Mouse (Mus musculus) neural tube, embryonic 15.5 days (tissue): ENCODE measurements around the gene Cst7. TPM values are rescaled to one million over a fixed set of nuclear protein-coding genes. Genes with fewer than 3 reads are reported as not detected.

Experiments used
- ATAC-seq: fragments of 200-750 bp; cut with Nextera tagmentation; 2 replicates; pipeline ENCODE4 v1.8.0; 2017; ENCODE audit warnings: mild to moderate bottlenecking, moderate TSS enrichment, moderate library complexity; ENCODE audit not compliant: low FRiP score
- H3K27ac ChIP-seq: fragments of 300-500 bp; sonication (generic); replicated peaks from 2 replicates; pipeline ENCODE4 v1.5.1; 2015; ENCODE audit warnings: mild to moderate bottlenecking, inconsistent platforms
- H3K27me3 ChIP-seq: fragments of 300-500 bp; sonication (generic); replicated peaks from 2 replicates; pipeline ENCODE4 v1.6.1; 2015; ENCODE audit warnings: inconsistent platforms
- H3K36me3 ChIP-seq: fragments of 300-500 bp; sonication (generic); 2 replicates; pipeline ENCODE4 v1.6.1; 2015; ENCODE audit warnings: inconsistent platforms
- H3K4me1 ChIP-seq: fragments of 300-500 bp; sonication (generic); 2 replicates; pipeline ENCODE4 v1.6.1; 2015; ENCODE audit warnings: inconsistent platforms
- H3K4me2 ChIP-seq: fragments of 300-500 bp; sonication (generic); 2 replicates; pipeline ENCODE4 v1.6.1; 2015; ENCODE audit warnings: inconsistent platforms, mild to moderate bottlenecking, moderate library complexity
- H3K4me3 ChIP-seq: fragments of 300-500 bp; sonication (generic); replicated peaks from 2 replicates; pipeline ENCODE4 v1.5.1; 2015; ENCODE audit warnings: mild to moderate bottlenecking, inconsistent platforms
- H3K9ac ChIP-seq: fragments of 300-500 bp; sonication (generic); replicated peaks from 2 replicates; pipeline ENCODE4 v1.6.1; 2015; ENCODE audit warnings: mild to moderate bottlenecking, inconsistent platforms
- H3K9me3 ChIP-seq: fragments of 300-500 bp; sonication (generic); replicated peaks from 2 replicates; pipeline ENCODE4 v1.6.1; 2016; ENCODE audit warnings: inconsistent platforms
- WGBS: fragments of 180-500 bp; shearing (Covaris S2); methylation state at CpG from one replicate; pipeline ENCODE4 v1.1.7; 2015; ENCODE audit warnings: mixed read lengths; 5-methylcytosine and 5-hydroxymethylcytosine counted together
- polyA plus RNA-seq: library from polyadenylated mRNA; unstranded; fragments of >200 nt; fragmentation: Nextera tagmentation; extraction: Ambion mirVana; gene quantifications from 2 replicates; pipeline ENCODE4 v1.2.1, GENCODE M21; 2015

Gene Cst7
- polyA plus RNA-seq, 1 experiment from 2014 or later = 0.15 TPM

DNA sequence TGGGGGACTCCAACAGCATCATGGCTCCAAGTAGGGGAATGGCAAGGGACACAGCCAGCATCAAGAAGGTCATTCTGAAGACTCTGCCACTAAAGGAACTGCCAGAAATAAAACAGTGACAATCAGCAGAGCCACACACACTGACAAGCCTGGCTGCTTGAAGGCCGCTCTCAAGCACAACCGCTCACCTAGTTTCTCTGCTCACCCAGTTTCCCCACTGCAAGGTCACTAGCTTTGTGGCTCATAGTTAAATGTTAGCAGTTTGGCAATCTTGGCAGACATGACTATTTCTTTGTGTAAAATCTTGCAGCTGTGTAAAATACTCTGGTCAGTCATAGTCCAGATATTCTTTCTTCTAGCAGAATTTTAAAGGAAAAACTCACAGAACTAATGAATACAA lies 30.0 kb downstream of the Cst7 start:
- H3K36me3 ChIP-seq = peaks cover 7% of the 10 kb centered on the region; the same call in 1 of the 2 replicates
- H3K27me3 ChIP-seq = no peaks in the 10 kb centered on the region
- H3K9me3 ChIP-seq = no peaks in the 10 kb centered on the region
- H3K4me2 ChIP-seq = no peak overlapping the region
- 92% methylated on average over 2 of the region's 2 CpGs for WGBS
- no peak overlapping the region for H3K4me3 ChIP-seq
- H3K27ac ChIP-seq = no peak overlapping the region
- no peaks in the 10 kb centered on the region for H3K4me1 ChIP-seq
- ATAC-seq = no peak
- H3K9ac ChIP-seq = no peak overlapping the region

- no peak overlapping the region for H3K4me3 ChIP-seq
- H3K27me3 ChIP-seq = no peaks in the 10 kb centered on the region
- H3K27ac ChIP-seq = no peak overlapping the region
- H3K9me3 ChIP-seq = no peaks in the 10 kb centered on the region
- ATAC-seq = no peak
- H3K4me1 ChIP-seq = peaks cover 2% of the 10 kb centered on the region
- no peak overlapping the region for H3K9ac ChIP-seq
- 90% methylated on average over 2 of the region's 2 CpGs for WGBS
- H3K4me2 ChIP-seq = no peak overlapping the region
- peaks cover 7% of the 10 kb centered on the region; the same call in 1 of the 2 replicates for H3K36me3 ChIP-seq
These were observed 32.0 kb downstream of the Cst7 start for GRCm38 (mm10) chr2:150602166-150602565.

GRCm38 (mm10) chr2:150604802-150605201 lies 34.6 kb downstream of the Cst7 start:
- H3K27me3 ChIP-seq = no peaks in the 10 kb centered on the region
- H3K4me2 ChIP-seq = no peak overlapping the region
- peaks cover 19% of the 10 kb centered on the region for H3K4me1 ChIP-seq
- H3K9me3 ChIP-seq = no peaks in the 10 kb centered on the region
- H3K36me3 ChIP-seq = no peaks in the 10 kb centered on the region
- no peak overlapping the region for H3K27ac ChIP-seq
- no peak overlapping the region for H3K9ac ChIP-seq
- 89% methylated on average over 2 of the region's 2 CpGs for WGBS
- no peak for ATAC-seq
- no peak overlapping the region for H3K4me3 ChIP-seq

- no peaks in the 10 kb centered on the region for H3K9me3 ChIP-seq
- H3K36me3 ChIP-seq = no peaks in the 10 kb centered on the region
- H3K9ac ChIP-seq = peak overlapping the region; percentile 26
- H3K27me3 ChIP-seq = no peaks in the 10 kb centered on the region
- no peak for ATAC-seq
- peaks cover 19% of the 10 kb centered on the region for H3K4me1 ChIP-seq
- peak overlapping the region; percentile 80 for H3K4me2 ChIP-seq
- H3K27ac ChIP-seq = no peak overlapping the region
- WGBS = 75% methylated on average over 1 of the region's 1 CpGs
- peak overlapping the region; percentile 96 for H3K4me3 ChIP-seq
These were observed 36.9 kb downstream of the Cst7 start for GRCm38 (mm10) chr2:150607086-150607485.

DNA sequence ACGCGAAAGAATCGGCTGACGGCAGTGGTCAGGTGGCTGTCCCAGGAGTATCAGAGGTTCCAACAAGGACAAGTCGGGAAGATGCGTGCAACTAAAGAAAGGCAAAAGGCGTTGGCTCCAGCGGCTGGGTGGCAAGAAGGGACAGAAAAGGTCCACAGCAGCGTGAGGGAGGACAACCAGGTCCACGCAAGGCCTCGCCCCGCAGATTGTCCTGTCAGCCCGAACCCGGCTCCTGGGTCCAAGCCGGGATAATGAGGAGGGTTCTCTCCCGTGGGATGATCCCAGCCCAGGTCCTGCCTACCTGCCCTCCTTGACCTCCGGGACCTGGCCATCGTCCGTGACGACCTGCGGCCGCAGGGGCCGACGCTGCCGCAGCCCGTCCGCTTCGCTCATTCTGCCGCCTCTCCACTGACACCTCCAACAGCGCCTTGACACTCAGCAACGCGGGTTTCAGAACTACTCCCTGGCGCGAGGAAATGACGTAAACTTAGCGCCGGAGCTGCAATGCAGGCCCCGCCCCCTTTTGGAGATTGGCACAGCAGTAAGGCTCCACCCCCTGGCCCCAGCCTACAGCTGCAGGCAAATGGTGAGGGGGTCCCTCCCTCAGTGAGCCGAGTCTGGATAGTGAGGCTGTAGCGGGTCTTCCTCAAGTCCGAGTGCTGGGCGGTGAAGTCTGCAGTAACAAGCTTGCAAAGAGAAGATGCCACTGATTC lies 38.0 kb downstream of the Cst7 start, which contains the start of gene Apmap:
Apmap (minus strand) TSS at position 481 of the 713 bp plus-strand sequence.
- Histone ChIP-seq H3K4me1 (peaks cover 19% of the 10 kb centered on the region), H3K9me3 (no peaks in the 10 kb centered on the region), H3K9ac (peak within 1 kb of the TSS; percentile 91), H3K4me2 (peak within 1 kb of the TSS; percentile 80), H3K27ac (peak within 1 kb of the TSS; percentile 81), H3K27me3 (no peaks in the 10 kb centered on the region), H3K4me3 (peak within 1 kb of the TSS; percentile 96), H3K36me3 (no peaks in the 10 kb centered on the region)
- ATAC-seq = peak; percentile 99
- WGBS = under 1% methylated on average over 40 of the region's 42 CpGs

DNA sequence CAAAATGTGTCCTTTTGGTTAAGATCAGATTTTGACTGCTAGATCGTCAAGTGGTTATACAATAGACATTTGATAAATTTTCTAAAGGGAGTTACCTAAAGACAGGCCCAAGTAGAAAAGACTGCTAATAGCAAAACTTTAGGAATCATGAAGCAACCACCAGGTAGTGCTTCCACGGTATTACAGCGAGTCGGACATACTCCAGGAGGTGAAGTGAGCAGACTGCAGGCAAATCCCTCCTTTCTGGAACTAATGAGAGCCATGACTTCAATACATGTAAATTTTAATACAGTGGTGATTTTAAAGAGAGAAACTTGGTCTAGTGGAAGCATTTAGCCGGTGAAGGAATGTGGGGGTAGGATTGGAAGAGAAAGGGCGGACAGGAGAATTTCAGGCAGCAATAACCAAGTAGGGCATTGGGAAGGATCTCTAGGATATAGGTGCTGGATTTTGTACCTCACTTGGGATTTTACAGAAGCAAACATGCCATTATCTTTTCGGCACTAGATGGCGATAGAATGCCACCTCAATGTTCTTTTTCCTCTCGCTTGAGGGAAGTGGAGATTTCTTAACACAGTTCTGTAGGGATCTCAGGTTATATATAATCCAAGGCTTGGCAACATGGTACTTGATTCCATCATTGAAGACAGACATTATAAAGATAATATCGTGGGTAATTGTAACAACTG lies 38.8 kb downstream of the Cst7 start:
- no peaks in the 10 kb centered on the region for H3K9me3 ChIP-seq
- H3K27ac ChIP-seq = peak overlapping the region; percentile 71
- under 1% methylated on average over 10 of the region's 10 CpGs for WGBS
- peaks cover 19% of the 10 kb centered on the region for H3K4me1 ChIP-seq
- peak; percentile 69 for ATAC-seq
- peak overlapping the region; percentile 80 for H3K4me2 ChIP-seq
- H3K4me3 ChIP-seq = peak overlapping the region; percentile 96
- peak overlapping the region; percentile 91 for H3K9ac ChIP-seq
- H3K36me3 ChIP-seq = no peaks in the 10 kb centered on the region
- H3K27me3 ChIP-seq = no peaks in the 10 kb centered on the region

- no peak for ATAC-seq
- no peak overlapping the region for H3K4me2 ChIP-seq
- H3K36me3 ChIP-seq = no peaks in the 10 kb centered on the region
- H3K27ac ChIP-seq = no peak overlapping the region
- no peaks in the 10 kb centered on the region for H3K27me3 ChIP-seq
- H3K9me3 ChIP-seq = no peaks in the 10 kb centered on the region
- no peak overlapping the region for H3K9ac ChIP-seq
- H3K4me1 ChIP-seq = peaks cover 19% of the 10 kb centered on the region
- 82% methylated on average over 3 of the region's 3 CpGs for WGBS
- no peak overlapping the region for H3K4me3 ChIP-seq
These were observed 39.9 kb downstream of the Cst7 start for GRCm38 (mm10) chr2:150610097-150610496.

- no peak overlapping the region for H3K9ac ChIP-seq
- no peak overlapping the region for H3K4me3 ChIP-seq
- H3K4me2 ChIP-seq = no peak overlapping the region
- ATAC-seq = no peak
- no peaks in the 10 kb centered on the region for H3K27me3 ChIP-seq
- H3K9me3 ChIP-seq = no peaks in the 10 kb centered on the region
- no peaks in the 10 kb centered on the region for H3K4me1 ChIP-seq
- no peak overlapping the region for H3K27ac ChIP-seq
- WGBS = 75% methylated on average over 3 of the region's 3 CpGs
- H3K36me3 ChIP-seq = peaks cover 23% of the 10 kb centered on the region; the same call in 1 of the 2 replicates
These were observed 51.5 kb downstream of the Cst7 start for GRCm38 (mm10) chr2:150621698-150622097.

DNA sequence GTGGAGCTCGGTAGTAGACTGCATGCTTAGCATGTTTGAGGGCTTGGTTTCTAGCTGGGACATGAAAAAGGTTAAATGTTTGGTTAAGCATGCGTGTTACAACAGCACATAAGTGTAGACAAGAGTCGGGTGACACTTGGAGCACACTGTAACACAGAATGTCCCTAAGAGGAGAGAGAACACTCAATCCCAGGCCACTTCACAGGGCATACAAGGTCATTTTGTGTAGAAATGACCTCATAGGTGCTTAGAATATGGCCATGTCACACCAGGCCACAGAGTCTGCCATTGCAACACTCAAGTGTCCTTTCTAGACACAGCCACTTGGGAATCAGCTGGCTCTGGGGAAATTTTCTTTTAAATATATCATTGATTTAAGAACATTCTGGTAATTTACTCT lies 53.7 kb downstream of the Cst7 start:
- Histone ChIP-seq H3K9ac (no peak overlapping the region), H3K27ac (no peak overlapping the region), H3K27me3 (no peaks in the 10 kb centered on the region), H3K4me3 (no peak overlapping the region), H3K9me3 (no peaks in the 10 kb centered on the region), H3K4me2 (no peak overlapping the region), H3K4me1 (no peaks in the 10 kb centered on the region), H3K36me3 (peaks cover 27% of the 10 kb centered on the region; the same call in 1 of the 2 replicates)
- ATAC-seq = no peak
- WGBS = 91% methylated on average over 3 of the region's 3 CpGs

- H3K4me3 ChIP-seq = no peak overlapping the region
- no peak overlapping the region for H3K27ac ChIP-seq
- H3K9me3 ChIP-seq = no peaks in the 10 kb centered on the region
- no peaks in the 10 kb centered on the region for H3K27me3 ChIP-seq
- no peak overlapping the region for H3K4me2 ChIP-seq
- H3K9ac ChIP-seq = no peak overlapping the region
- no peak for ATAC-seq
- H3K36me3 ChIP-seq = peaks cover 24% of the 10 kb centered on the region; the same call in 1 of the 2 replicates
- WGBS = 95% methylated on average over 8 of the region's 8 CpGs
- H3K4me1 ChIP-seq = no peaks in the 10 kb centered on the region
These were observed 54.7 kb downstream of the Cst7 start for GRCm38 (mm10) chr2:150624926-150625325.

- peaks cover 13% of the 10 kb centered on the region; the same call in 1 of the 2 replicates for H3K36me3 ChIP-seq
- ATAC-seq = no peak
- 73% methylated on average over 6 of the region's 6 CpGs for WGBS
These were observed 56.9 kb downstream of the Cst7 start for GRCm38 (mm10) chr2:150627140-150627539.

More at GRCm38 (mm10) chr2:150627140-150627539, 56.9 kb downstream of the Cst7 start:
- Histone ChIP-seq H3K9ac (no peak overlapping the region), H3K27me3 (no peaks in the 10 kb centered on the region), H3K4me3 (no peak overlapping the region), H3K4me1 (no peaks in the 10 kb centered on the region), H3K27ac (no peak overlapping the region), H3K9me3 (no peaks in the 10 kb centered on the region), H3K4me2 (no peak overlapping the region)
